Mouse (Mus musculus): ENCODE measurements around the gene Brd3. TPM values are rescaled to one million over a fixed set of nuclear protein-coding genes. Genes with fewer than 3 reads are reported as not detected.
"Not testable (repeated sequence)": the region's sequence is repeated elsewhere in the genome, so short reads cannot be mapped to it uniquely, and the experiment has no call there.

Brd3 gene
- total RNA-seq, 2 experiments from 2014 or later, result 20.8 to 32.2 TPM

DNA sequence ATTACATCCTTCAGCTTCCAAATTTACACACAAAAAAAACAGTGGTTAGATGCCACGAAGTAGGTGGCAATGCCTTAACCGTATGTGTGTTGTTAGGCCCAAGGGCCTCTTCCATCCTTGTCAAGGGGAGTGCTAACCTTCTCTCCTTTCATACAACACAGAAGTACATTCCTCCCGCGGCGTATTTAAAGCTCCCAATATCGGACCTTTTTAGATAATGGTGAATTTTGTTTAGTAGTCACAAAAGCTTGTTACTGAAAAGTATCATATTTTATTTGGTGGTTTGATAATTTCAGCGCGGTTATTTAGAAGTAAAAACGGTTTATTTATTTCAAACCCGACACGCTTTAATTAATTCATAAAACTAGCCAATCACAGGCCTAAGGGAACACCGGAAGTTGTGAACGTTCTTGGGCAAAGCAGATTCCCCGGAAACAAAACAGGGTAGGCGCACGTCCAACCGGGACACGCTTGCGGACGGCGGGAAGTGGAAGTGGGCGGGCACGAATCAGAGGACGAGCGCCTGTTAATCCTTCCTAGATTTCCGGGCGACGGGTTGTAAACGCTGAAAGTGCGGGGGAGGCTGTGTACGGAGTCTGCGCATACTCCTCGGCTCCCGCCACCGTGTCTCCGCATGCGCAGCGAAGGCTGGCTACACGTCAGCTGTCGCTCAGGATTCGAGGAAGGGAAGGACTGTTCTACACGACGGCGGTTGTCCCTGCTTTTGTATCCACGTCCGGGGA is 32.5 kb upstream of the Brd3 start:
- DNase-seq, result peak; percentile 99
- H3K4me3 ChIP-seq, result peak overlapping the region; percentile 74
- intact Hi-C loops (cut with DNase I), result loop anchor here (10.0 kb wide), 1 partner anchor 345 kb away; the partner anchor contains the start of gene Col5a1
- no peak for TF ChIP-seq CTCF (IDR thresholded peaks at IDR 0.05)
- H3K27ac ChIP-seq, result peak overlapping the region; percentile 98

DNA sequence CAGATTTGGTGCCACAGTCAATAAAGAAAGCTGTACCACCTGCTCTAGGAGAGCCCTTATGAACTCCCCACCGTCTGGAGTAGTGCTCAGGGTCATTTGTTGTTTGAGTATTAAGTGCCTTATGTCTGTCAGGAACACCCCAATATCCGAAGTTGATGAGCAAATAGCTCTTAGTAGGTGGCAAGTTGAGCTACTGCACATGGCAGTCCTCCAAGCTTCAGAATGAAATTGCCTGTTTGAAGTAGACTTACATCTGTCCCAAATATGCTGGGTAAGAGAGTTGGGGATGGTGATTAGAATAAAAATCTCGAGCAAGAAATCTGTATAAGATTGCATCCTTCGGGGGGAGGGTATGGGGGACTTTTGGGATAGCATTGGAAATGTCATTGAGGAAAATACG is 31.9 kb upstream of the Brd3 start:
- intact Hi-C loops (cut with DNase I), result no loop called here
- TF ChIP-seq CTCF (IDR thresholded peaks at IDR 0.05), result no peak
- no peak for DNase-seq
- no peak overlapping the region for H3K4me3 ChIP-seq
- peak overlapping the region; percentile 98 for H3K27ac ChIP-seq

DNA sequence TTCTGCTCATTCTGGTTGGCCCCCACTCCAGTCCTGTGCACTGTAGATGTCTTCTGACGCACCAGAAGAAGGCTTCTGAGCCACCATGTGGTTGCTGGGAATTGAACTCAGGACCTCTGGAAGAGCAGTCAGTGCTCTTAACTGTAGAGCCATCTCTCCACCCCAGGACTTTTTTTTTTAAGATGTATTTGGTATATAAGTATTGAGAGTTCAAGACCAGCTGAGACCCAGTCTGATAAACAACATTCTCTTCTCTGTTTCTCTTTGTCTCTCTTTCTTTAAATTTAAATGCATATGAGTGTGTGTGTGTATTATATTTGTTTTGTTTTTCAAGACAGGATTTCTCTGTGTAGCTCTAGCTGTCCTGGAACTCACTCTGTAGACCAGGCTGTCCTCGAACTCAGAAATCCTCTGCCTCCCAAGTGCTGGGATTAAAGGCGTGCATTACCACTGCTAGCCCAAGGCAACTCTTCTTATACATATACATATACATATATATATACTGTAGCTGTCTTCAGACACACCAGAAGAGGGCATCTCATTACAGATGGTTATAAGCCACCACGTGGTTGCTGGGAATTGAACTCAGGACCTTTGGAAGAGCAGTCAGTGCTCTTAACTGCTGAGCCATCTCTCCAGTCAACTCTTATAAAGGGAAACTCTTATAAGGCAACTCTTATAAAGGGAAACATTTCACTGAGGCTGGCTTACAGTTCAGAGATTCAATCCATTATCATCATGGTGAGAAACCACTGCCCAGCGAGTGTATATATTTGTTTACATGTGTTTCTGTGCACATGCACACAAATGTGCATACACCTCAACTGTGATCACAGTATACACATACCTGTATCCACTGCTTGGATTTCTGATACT is 31.2 kb upstream of the Brd3 start:
- H3K4me3 ChIP-seq; intact Hi-C loops (cut with DNase I); DNase-seq: not testable (repeated sequence)
- peak overlapping the region; percentile 98 for H3K27ac ChIP-seq

DNA sequence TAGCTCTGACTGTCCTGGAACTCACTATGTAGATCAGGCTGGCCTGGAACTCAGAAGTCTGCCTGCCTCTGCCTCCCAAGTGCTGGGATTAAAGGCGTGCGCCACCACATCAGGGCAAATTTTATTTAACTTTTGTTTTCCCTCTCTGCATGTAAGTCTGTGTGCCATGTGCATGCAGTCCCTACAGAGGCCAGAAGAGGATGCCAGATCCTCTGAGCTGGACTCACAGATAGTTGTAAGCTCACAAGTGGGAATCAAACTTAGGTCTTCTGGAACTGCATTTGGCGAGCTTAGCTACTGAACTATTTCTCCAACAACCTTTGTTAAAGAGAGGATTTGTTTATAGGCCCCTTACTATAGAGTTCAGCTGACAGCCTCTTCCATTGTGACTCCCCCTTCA is 10.8 kb upstream of the Brd3 start:
- intact Hi-C loops (cut with DNase I), result loop anchor here (10.0 kb wide), 1 partner anchor 233 kb away; no protein-coding TSS in a partner anchor
- TF ChIP-seq CTCF (IDR thresholded peaks at IDR 0.05), result peak; percentile 21
- Histone ChIP-seq H3K27ac (no peak overlapping the region), H3K4me3 (no peak overlapping the region)
- no peak for DNase-seq

DNA sequence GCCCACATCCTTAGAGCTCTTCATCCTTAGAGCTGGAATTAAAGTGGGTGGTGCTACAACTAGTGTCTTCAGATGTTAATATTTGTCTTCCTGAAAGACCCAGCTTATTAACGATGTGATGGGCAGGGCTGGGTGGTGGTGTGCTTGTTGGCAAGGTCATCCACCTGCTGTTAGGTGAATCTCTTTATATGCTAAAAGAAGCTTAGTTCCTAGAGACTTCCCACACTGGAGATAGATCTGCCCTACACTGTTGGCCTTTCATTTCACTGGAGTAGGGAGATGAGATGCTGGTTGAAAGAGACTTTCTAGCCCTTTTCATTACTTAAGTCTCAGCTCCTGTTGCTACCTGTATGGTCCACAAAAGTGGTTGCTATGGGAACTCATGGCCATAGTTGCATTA is 8.8 kb upstream of the Brd3 start:
- peak overlapping the region; percentile 82 for H3K4me3 ChIP-seq
- H3K27ac ChIP-seq, result no peak overlapping the region
- no peak for DNase-seq
- TF ChIP-seq CTCF (IDR thresholded peaks at IDR 0.05), result no peak
- intact Hi-C loops (cut with DNase I), result loop anchor here (10.0 kb wide), 1 partner anchor 231 kb away; no protein-coding TSS in a partner anchor

DNA sequence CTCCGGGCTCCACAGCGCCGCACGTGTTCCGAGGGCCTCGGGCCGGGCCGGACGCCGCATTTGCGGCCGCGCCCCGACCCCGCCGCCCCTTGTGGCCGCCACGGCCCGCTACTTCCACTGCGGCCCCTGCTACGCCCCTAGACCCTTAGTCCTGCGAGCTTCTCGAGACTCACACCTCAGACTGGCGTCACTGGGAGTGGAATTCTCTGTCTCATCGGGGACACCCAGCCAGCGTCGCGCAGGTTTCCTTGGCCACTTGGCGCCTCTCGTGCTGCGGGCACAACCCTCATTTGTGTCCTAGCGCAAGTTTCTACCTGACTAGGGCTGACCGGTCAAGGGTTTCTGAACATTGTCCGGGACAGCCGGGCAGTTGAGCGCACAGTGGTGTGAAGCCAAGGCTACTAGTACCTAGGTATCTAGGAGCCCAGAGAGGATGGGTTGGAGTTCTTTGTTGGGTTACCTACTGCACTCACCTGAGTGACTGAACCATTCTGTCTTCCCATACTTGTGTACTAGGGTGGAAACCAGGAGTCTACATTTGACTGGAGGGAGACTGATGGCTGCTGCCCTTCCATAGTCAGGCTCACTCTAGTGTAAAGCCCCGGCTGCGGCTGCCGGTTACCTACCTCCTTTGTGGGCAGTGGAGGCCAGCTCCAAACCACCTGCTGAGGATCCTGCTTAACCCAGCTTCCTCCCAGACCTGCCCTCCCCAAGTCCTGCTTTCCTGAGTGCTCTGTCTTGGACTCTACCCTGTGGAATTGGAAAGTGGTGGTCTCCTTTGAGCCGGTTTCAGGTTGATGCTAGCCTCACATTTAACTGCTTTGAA is 8.1 kb upstream of the Brd3 start:
- TF ChIP-seq CTCF (IDR thresholded peaks at IDR 0.05), result peak; percentile 33
- intact Hi-C loops (cut with DNase I), result loop anchor here (10.0 kb wide), 1 partner anchor 231 kb away; no protein-coding TSS in a partner anchor
- H3K4me3 ChIP-seq, result peak overlapping the region; percentile 82
- peak overlapping the region; percentile 92 for H3K27ac ChIP-seq
- DNase-seq, result no peak

DNA sequence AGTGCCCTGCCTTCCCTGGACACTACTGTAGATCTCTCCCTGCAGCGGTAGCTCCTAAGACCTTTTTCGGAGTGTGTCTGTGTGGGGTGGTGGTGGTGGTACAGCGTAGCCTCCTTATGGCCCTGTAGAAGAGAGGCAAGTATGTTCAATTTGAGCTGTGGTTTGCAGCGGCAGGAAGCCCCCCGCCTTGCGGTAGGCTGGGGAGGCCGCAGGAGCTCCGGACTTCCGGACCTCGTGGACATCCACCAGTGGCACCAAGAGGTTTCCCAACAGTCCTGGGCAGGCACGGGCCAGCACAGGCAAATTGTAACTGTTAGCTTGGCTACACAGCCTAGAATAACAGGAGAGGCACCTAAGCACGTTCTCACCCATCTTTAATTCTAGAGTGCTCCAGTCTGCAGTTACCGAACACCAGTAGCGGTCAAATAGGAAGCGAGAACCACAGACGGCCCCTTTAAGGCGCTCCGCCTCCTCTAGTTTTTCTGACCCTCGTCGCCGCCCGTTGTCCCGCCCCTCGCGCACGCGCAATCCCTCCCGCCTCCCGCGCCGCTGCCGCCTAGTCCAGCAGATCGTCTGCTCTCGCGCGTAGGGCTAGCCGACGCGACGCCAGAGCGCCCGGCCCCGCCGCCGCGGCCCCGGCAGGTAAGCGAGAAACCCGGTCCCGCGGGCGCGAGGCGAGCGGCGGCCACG is 7.3 kb upstream of the Brd3 start, which contains the start of gene Wdr5:
TSS of gene Wdr5 (plus strand) at position 519 of the 690 bp plus-strand sequence.
- intact Hi-C loops (cut with DNase I), result loop anchor here (10.0 kb wide), 1 partner anchor 230 kb away; no protein-coding TSS in a partner anchor
- DNase-seq, result peak; percentile 98
- Histone ChIP-seq H3K27ac (peak within 1 kb of the TSS; percentile 92), H3K4me3 (peak within 1 kb of the TSS; percentile 82)
- peak; percentile 60 for TF ChIP-seq CTCF (IDR thresholded peaks at IDR 0.05)

DNA sequence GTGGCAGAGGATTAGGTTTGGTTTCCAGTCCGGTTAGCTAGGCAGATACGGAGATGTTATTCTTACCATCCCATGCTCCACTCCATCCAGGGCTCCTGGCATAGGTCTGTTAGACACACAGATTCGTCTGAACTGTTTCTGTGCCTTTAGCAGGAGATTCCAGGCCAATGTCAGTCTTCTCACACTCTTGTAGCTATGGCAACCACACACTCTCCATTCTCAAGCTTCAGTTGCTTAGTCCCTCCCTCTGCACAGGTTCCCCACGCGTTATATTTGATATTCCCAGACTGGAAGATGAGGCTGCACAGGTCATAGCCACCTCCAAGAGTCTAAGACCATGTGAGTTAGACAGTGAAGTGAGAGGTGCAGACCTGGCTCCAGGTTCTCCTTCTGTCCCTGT is 6.4 kb upstream of the Brd3 start:
- H3K4me3 ChIP-seq, result peak overlapping the region; percentile 82
- H3K27ac ChIP-seq, result peak overlapping the region; percentile 92
- no peak for TF ChIP-seq CTCF (IDR thresholded peaks at IDR 0.05)
- intact Hi-C loops (cut with DNase I), result loop anchor here (10.0 kb wide), 1 partner anchor 229 kb away; no protein-coding TSS in a partner anchor
- DNase-seq, result no peak

DNA sequence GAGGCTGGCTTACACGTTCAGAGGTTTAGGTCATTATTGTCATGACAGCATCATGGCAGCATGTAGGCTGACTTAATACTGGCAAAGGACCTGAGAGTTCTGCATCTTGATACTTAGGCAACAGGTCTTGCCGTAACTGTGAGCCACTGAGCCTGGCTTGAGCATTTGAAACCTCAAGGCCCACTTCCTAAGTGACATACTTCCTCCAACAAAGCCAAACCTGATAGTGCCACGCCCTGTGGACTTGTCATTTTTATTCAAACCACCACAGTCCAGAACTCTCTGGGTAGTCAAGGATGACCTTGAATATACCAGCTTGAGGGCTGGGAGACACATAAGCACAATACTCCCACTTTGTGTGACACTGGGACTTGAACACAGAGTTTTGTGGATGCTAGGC is 5.4 kb upstream of the Brd3 start:
- Histone ChIP-seq H3K4me3 (no peak overlapping the region), H3K27ac (no peak overlapping the region)
- intact Hi-C loops (cut with DNase I), result loop anchor here (10.0 kb wide), 1 partner anchor 228 kb away; no protein-coding TSS in a partner anchor
- no peak for TF ChIP-seq CTCF (IDR thresholded peaks at IDR 0.05)
- DNase-seq, result no peak

DNA sequence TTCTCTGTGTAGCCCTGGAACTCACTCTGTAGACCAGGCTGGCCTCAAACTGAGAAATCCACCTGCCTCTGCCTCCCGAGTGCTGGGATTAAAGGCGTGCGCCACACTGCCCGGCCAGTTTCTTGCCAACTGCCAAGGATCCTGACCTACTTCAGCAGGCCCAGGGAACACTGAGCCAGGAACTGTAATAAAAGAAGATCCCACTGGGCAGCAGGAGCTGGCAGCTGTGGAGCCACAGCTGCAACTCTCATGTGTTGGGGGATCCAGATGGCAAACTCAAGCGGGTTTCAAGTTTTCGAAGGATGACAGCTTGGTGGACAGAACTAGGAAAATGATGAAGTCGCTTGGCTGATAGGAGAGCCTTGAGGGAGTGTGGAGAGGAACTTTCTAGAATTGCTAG is 3.2 kb upstream of the Brd3 start:
- Histone ChIP-seq H3K27ac (peak overlapping the region; percentile 6; the same call in 1 of the 2 replicates), H3K4me3 (no peak overlapping the region)
- intact Hi-C loops (cut with DNase I), result loop anchor here (1.0 to 10.0 kb wide), 2 partner anchors 39 to 226 kb away; no protein-coding TSS in a partner anchor
- DNase-seq, result peak; percentile 83
- no peak for TF ChIP-seq CTCF (IDR thresholded peaks at IDR 0.05)

DNA sequence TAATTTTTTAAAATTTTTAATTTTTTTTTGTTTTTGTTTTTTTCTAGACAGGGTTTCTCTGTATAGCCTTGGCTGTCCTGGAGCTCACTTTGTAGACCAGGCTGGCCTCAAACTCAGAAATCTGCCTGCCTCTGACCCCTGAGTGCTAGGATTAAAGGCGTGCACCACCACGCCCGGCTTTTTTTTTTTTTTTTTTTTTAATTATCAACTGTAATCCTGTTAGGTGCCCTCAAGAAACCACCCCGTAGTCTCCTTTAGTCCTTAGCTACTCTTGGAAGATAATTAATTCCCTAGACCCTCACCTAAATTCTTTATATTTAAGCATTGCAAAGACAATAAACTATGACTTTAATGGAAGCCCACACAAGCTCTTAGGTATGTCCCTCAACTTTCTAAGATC is 804 bp downstream of the Brd3 start:
- intact Hi-C loops (cut with DNase I); H3K4me3 ChIP-seq; DNase-seq; H3K27ac ChIP-seq: not testable (repeated sequence)
